Mouse (Mus musculus) thymus, postnatal 14 days (tissue): ENCODE results near the gene Cilp2.

Experiments used
- DNase-seq: peaks from one replicate; pipeline ENCODE4 v3.0.0; 2021

Gene Cilp2

GRCm38 (mm10) chr8:69870907-69871306 is 16.6 kb downstream of the Cilp2 start:
- no peak for DNase-seq

GRCm38 (mm10) chr8:69870003-69870765 is 17.3 kb downstream of the Cilp2 start:
- no peak for DNase-seq

- no peak for DNase-seq
Observed at GRCm38 (mm10) chr8:69867696-69868326, 19.7 kb downstream of the Cilp2 start.

GRCm38 (mm10) chr8:69864180-69864579 is 23.3 kb downstream of the Cilp2 start:
- DNase-seq = no peak

GRCm38 (mm10) chr8:69863387-69864020 is 24.0 kb downstream of the Cilp2 start:
- no peak for DNase-seq

- DNase-seq = no peak
Observed at GRCm38 (mm10) chr8:69861251-69861650, 26.2 kb downstream of the Cilp2 start.

GRCm38 (mm10) chr8:69860807-69861206 is 26.7 kb downstream of the Cilp2 start:
- DNase-seq = no peak

- peak; percentile 20 for DNase-seq
Observed at GRCm38 (mm10) chr8:69853869-69854268, 33.6 kb downstream of the Cilp2 start.

GRCm38 (mm10) chr8:69850926-69851506 is 36.5 kb downstream of the Cilp2 start:
- DNase-seq = no peak

GRCm38 (mm10) chr8:69849899-69850298 is 37.6 kb downstream of the Cilp2 start:
- peak; percentile 36 for DNase-seq

GRCm38 (mm10) chr8:69848951-69849350 is 38.5 kb downstream of the Cilp2 start:
- no peak for DNase-seq

GRCm38 (mm10) chr8:69847167-69848065 is 40.1 kb downstream of the Cilp2 start:
- no peak for DNase-seq

- no peak for DNase-seq
Observed at GRCm38 (mm10) chr8:69837057-69837682, 50.3 kb downstream of the Cilp2 start.

- peak; percentile 97 for DNase-seq
Observed at GRCm38 (mm10) chr8:69832298-69832853, 55.1 kb downstream of the Cilp2 start, which contains the start of gene Pbx4. Pbx4 (plus strand) TSS chr8:69832491.
